Mouse (Mus musculus) subcutaneous adipose tissue, adult 2 months (tissue): ENCODE measurements around the gene Clec5a. TPM values are rescaled to one million over a fixed set of nuclear protein-coding genes. Genes with fewer than 3 reads are reported as not detected.

Experiments used
- polyA plus RNA-seq: library from polyadenylated mRNA; depleted of rRNA; stranded (reverse); fragments of >200 nt; gene quantifications from 2 replicates; pipeline ENCODE4 v1.2.3, GENCODE M21; 2012; ENCODE audit warnings: low replicate concordance; rRNA removed

The Clec5a gene
- polyA plus RNA-seq = 0.52 and 0.72 TPM in 2 replicates

DNA sequence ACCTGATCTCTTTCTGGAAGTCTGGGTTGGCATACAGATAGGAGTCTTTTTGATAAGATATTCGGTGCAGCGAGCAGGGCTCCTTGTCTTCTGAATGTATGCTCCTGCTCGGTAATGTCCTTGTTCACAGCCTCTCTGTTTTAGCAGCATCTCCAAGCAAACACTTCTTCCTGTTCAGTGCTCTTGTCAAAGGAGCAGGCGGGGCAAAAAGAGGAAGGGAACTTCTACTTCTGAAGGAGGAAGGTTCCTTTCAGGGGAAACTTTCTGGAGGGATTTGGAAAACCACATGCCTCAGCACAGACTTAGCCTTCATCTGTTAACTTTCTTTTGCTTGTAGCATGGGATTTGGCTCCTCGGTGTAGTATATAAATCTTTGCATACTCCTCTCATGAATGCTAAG is at the start of gene Clec5a:
Gene Clec5a, minus strand, starts transcription at position 177 of the 400 bp plus-strand sequence.

DNA sequence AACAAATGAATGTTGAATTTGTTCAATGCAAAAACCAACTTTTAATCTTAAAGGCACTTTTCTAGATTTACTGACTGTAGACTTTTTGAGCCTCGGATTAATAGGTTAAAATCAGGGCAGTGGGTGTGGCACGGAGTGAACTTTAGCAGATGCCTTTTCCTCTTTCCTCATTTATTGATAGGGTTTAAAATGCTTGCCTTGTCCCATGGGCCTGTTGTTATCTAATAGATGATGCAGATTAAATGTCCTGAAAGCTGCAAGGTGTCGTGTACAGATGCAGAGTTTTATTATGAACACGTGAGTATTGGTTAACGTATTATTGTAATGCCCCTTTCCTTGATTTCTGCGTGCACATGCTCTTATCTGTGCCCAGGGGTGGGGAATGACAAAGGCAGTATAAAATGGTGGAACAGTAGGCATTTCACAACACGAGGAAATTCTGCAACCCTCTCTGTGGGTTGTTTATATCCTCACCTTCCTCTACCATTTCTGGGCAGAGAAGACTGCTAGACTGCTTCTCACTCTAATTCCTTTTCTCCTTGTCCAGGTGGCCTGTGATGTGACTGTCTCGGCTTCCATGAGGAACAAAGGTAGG is 42.9 kb upstream of the Clec5a start, which contains the start of gene Mgam:
Gene Mgam, plus strand, starts transcription at position 426 of the 595 bp plus-strand sequence.

GRCm38 (mm10) chr6:40613260-40613852 is 27.7 kb upstream of the Clec5a start, which contains the start of gene Tas2r138:
Gene Tas2r138 (minus strand): TSS chr6:40613310.

GRCm38 (mm10) chr6:40569187-40569586 is 16.4 kb downstream of the Clec5a start, which contains the start of gene Olfr460:
Gene Olfr460 (plus strand): TSS chr6:40569487.

DNA sequence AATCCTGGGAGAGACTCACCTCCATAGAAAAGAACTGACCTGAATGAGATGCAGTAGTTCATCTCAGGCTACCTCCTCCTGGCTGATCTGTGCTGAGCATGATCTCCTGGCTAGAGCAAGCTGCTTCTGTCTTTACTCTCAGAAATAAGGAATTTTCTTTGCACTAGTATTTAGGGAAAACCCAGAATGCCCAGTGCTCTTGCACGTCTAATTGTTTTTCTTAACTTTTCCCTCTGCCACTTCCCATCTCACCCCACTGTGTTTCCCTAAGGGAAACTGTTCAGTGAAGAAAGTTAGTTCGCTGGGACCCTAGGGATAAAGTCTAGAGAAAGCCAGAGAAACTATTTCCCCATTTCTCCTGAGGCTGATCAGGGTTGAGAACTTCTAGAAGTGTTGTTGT is 30.7 kb downstream of the Clec5a start, which contains the start of gene Olfr461:
Gene Olfr461, minus strand, starts transcription at position 101 of the 400 bp plus-strand sequence.

Other genes starting within 250 kb of the Clec5a start
- 2.4 and 6.3 TPM in 2 replicates for gene E330009J07Rik, start 149.7 kb downstream of the Clec5a start, polyA plus RNA-seq
- gene Wee2, start 146.7 kb downstream of the Clec5a start, polyA plus RNA-seq = not detected in 2 replicates
- gene Ssbp1, start 114.5 kb downstream of the Clec5a start, polyA plus RNA-seq = 9.5 and 14.1 TPM in 2 replicates
- not detected in 2 replicates for gene Tas2r137, start 94.6 kb downstream of the Clec5a start, polyA plus RNA-seq
- not detected in 2 replicates for gene Tas2r108, start 92.3 kb downstream of the Clec5a start, polyA plus RNA-seq
- gene Prss37, start 66.3 kb downstream of the Clec5a start, polyA plus RNA-seq = not detected in 2 replicates
- not detected in 2 replicates for gene Olfr461, start 30.8 kb downstream of the Clec5a start, polyA plus RNA-seq
- gene Olfr460, start 16.3 kb downstream of the Clec5a start, polyA plus RNA-seq = 0.15 TPM in 1 of 2 replicates, not detected in the other
- not detected in 2 replicates for gene Tas2r138, start 27.5 kb upstream of the Clec5a start, polyA plus RNA-seq
- 0.52 and 0.73 TPM in 2 replicates for gene Mgam, start 43.0 kb upstream of the Clec5a start, polyA plus RNA-seq